Mouse (Mus musculus) midbrain, embryonic 12.5 days (tissue): ENCODE data around the gene Med13l. TPM values are rescaled to one million over a fixed set of nuclear protein-coding genes. Genes with fewer than 3 reads are reported as not detected.
A peak's percentile ranks its signal among the peaks of the same experiment; 100 is the strongest.

Experiments
- ATAC-seq: fragments of 200-750 bp; cut with Nextera tagmentation; 2 replicates; pipeline ENCODE4 v1.8.0; 2017; ENCODE audit warnings: low read depth, moderate TSS enrichment, moderate library complexity; ENCODE audit not compliant: low FRiP score
- H3K27ac ChIP-seq: fragments of 300-500 bp; sonication (generic); replicated peaks from 2 replicates; pipeline ENCODE4 v1.5.1; 2016; ENCODE audit warnings: mild to moderate bottlenecking
- H3K27me3 ChIP-seq: fragments of 300-500 bp; sonication (generic); 2 replicates; pipeline ENCODE4 v1.6.1; 2016; ENCODE audit warnings: mild to moderate bottlenecking
- H3K36me3 ChIP-seq: fragments of 300-500 bp; sonication (generic); 2 replicates; pipeline ENCODE4 v1.6.1; 2016
- H3K4me1 ChIP-seq: fragments of 300-500 bp; sonication (generic); 2 replicates; pipeline ENCODE4 v1.6.1; 2016
- H3K4me2 ChIP-seq: fragments of 300-500 bp; sonication (generic); replicated peaks from 2 replicates; pipeline ENCODE4 v1.6.1; 2016; ENCODE audit warnings: mild to moderate bottlenecking, moderate library complexity
- H3K4me3 ChIP-seq: fragments of 300-500 bp; sonication (generic); 2 replicates; pipeline ENCODE4 v1.5.1; 2016; ENCODE audit warnings: mild to moderate bottlenecking
- H3K9ac ChIP-seq: fragments of 300-500 bp; sonication (generic); replicated peaks from 2 replicates; pipeline ENCODE4 v1.6.1; 2016; ENCODE audit warnings: mild to moderate bottlenecking, moderate library complexity
- H3K9me3 ChIP-seq: fragments of 300-500 bp; sonication (generic); 2 replicates; pipeline ENCODE4 v1.6.1; 2016; ENCODE audit warnings: mild to moderate bottlenecking
- WGBS: fragments of 180-500 bp; shearing (Covaris S2); methylation state at CpG from one replicate; pipeline ENCODE4 v1.1.7; 2016; 5-methylcytosine and 5-hydroxymethylcytosine counted together
- polyA plus RNA-seq: library from polyadenylated mRNA; unstranded; fragments of >200 nt; fragmentation: Nextera tagmentation; extraction: Ambion mirVana; gene quantifications from 2 replicates; pipeline ENCODE4 v1.2.1, GENCODE M21; 2016

Med13l gene
- polyA plus RNA-seq, 1 experiment from 2014 or later = 14.7 TPM

GRCm38 (mm10) chr5:118654599-118654998 is 94.1 kb downstream of the Med13l start:
- no peaks in the 10 kb centered on the region for H3K36me3 ChIP-seq
- H3K27me3 ChIP-seq = peaks cover 5% of the 10 kb centered on the region; the same call in 1 of the 2 replicates
- H3K4me1 ChIP-seq = peaks cover 13% of the 10 kb centered on the region; the same call in 1 of the 2 replicates
- no peaks in the 10 kb centered on the region for H3K9me3 ChIP-seq
- H3K4me2 ChIP-seq = no peak overlapping the region
- ATAC-seq = no peak
- H3K9ac ChIP-seq = no peak overlapping the region
- H3K4me3 ChIP-seq = no peak overlapping the region
- 0 out of 2 replicates have a peak overlapping the region, but pooled peaks have one; percentile 30 for H3K27ac ChIP-seq
- WGBS = 67% methylated on average over 11 of the region's 11 CpGs

- 61% methylated on average over 2 of the region's 2 CpGs for WGBS
- Histone ChIP-seq H3K4me2 (no peak overlapping the region), H3K4me1 (peaks cover 17% of the 10 kb centered on the region; the same call in 1 of the 2 replicates), H3K27me3 (peaks cover 8% of the 10 kb centered on the region; the same call in 1 of the 2 replicates), H3K9me3 (no peaks in the 10 kb centered on the region), H3K27ac (no peak overlapping the region), H3K4me3 (no peak overlapping the region), H3K9ac (no peak overlapping the region), H3K36me3 (no peaks in the 10 kb centered on the region)
- no peak for ATAC-seq
Observed at GRCm38 (mm10) chr5:118655025-118655424, 94.5 kb downstream of the Med13l start.

GRCm38 (mm10) chr5:118655428-118655827 is 94.9 kb downstream of the Med13l start:
- H3K9me3 ChIP-seq = no peaks in the 10 kb centered on the region
- H3K4me3 ChIP-seq = no peak overlapping the region
- ATAC-seq = no peak
- no peak overlapping the region for H3K4me2 ChIP-seq
- 69% methylated on average over 7 of the region's 7 CpGs for WGBS
- peaks cover 17% of the 10 kb centered on the region; the same call in 1 of the 2 replicates for H3K4me1 ChIP-seq
- H3K27ac ChIP-seq = no peak overlapping the region
- no peak overlapping the region for H3K9ac ChIP-seq
- H3K36me3 ChIP-seq = no peaks in the 10 kb centered on the region
- H3K27me3 ChIP-seq = peaks cover 12% of the 10 kb centered on the region; the same call in 1 of the 2 replicates

- Histone ChIP-seq H3K4me1 (peaks cover 17% of the 10 kb centered on the region; the same call in 1 of the 2 replicates), H3K36me3 (no peaks in the 10 kb centered on the region), H3K9ac (no peak overlapping the region), H3K27me3 (peaks cover 18% of the 10 kb centered on the region), H3K4me3 (no peak overlapping the region), H3K4me2 (no peak overlapping the region), H3K27ac (no peak overlapping the region), H3K9me3 (no peaks in the 10 kb centered on the region)
- ATAC-seq = no peak
- WGBS = 90% methylated on average over 6 of the region's 6 CpGs
Observed at GRCm38 (mm10) chr5:118655966-118656365, 95.5 kb downstream of the Med13l start.

GRCm38 (mm10) chr5:118658256-118658837 is 97.9 kb downstream of the Med13l start:
- Histone ChIP-seq H3K4me1 (peaks cover 17% of the 10 kb centered on the region; the same call in 1 of the 2 replicates), H3K9me3 (no peaks in the 10 kb centered on the region), H3K9ac (no peak overlapping the region), H3K4me2 (no peak overlapping the region), H3K36me3 (no peaks in the 10 kb centered on the region), H3K27ac (no peak overlapping the region), H3K27me3 (peaks cover 19% of the 10 kb centered on the region), H3K4me3 (no peak overlapping the region)
- ATAC-seq = no peak
- WGBS = 93% methylated on average over 7 of the region's 7 CpGs

GRCm38 (mm10) chr5:118659713-118660112 is 99.2 kb downstream of the Med13l start:
- ATAC-seq = no peak
- Histone ChIP-seq H3K9ac (no peak overlapping the region), H3K4me3 (no peak overlapping the region), H3K4me2 (no peak overlapping the region), H3K27ac (no peak overlapping the region), H3K27me3 (peaks cover 28% of the 10 kb centered on the region), H3K9me3 (no peaks in the 10 kb centered on the region), H3K36me3 (no peaks in the 10 kb centered on the region), H3K4me1 (peaks cover 13% of the 10 kb centered on the region; the same call in 1 of the 2 replicates)
- WGBS = 78% methylated on average over 2 of the region's 2 CpGs

GRCm38 (mm10) chr5:118661751-118662150 is 101.3 kb downstream of the Med13l start:
- no peak for ATAC-seq
- Histone ChIP-seq H3K4me3 (no peak overlapping the region), H3K27ac (no peak overlapping the region), H3K9me3 (no peaks in the 10 kb centered on the region), H3K27me3 (peaks cover 30% of the 10 kb centered on the region), H3K9ac (no peak overlapping the region), H3K36me3 (no peaks in the 10 kb centered on the region), H3K4me2 (no peak overlapping the region), H3K4me1 (peaks cover 28% of the 10 kb centered on the region)
- WGBS = 76% methylated on average over 5 of the region's 5 CpGs

GRCm38 (mm10) chr5:118663999-118664398 is 103.5 kb downstream of the Med13l start:
- Histone ChIP-seq H3K36me3 (no peaks in the 10 kb centered on the region), H3K27ac (no peak overlapping the region), H3K4me1 (peaks cover 42% of the 10 kb centered on the region), H3K27me3 (peaks cover 30% of the 10 kb centered on the region), H3K9ac (no peak overlapping the region), H3K9me3 (no peaks in the 10 kb centered on the region), H3K4me2 (no peak overlapping the region), H3K4me3 (no peak overlapping the region)
- no peak for ATAC-seq
- WGBS = 90% methylated on average over 6 of the region's 6 CpGs

- no peaks in the 10 kb centered on the region for H3K36me3 ChIP-seq
- no peak overlapping the region for H3K4me3 ChIP-seq
- H3K27ac ChIP-seq = no peak overlapping the region
- no peaks in the 10 kb centered on the region for H3K9me3 ChIP-seq
- H3K27me3 ChIP-seq = peaks cover 27% of the 10 kb centered on the region
- no peak overlapping the region for H3K9ac ChIP-seq
- no peak overlapping the region for H3K4me2 ChIP-seq
- no peak for ATAC-seq
- H3K4me1 ChIP-seq = peaks cover 46% of the 10 kb centered on the region
- 82% methylated on average over 8 of the region's 8 CpGs for WGBS
Observed at GRCm38 (mm10) chr5:118665023-118665422, 104.5 kb downstream of the Med13l start.

GRCm38 (mm10) chr5:118666437-118667207 is 106.1 kb downstream of the Med13l start:
- Histone ChIP-seq H3K36me3 (no peaks in the 10 kb centered on the region), H3K4me2 (peak overlapping the region; percentile 50), H3K9me3 (no peaks in the 10 kb centered on the region), H3K4me1 (peaks cover 60% of the 10 kb centered on the region), H3K27me3 (peaks cover 15% of the 10 kb centered on the region), H3K4me3 (peak overlapping the region; percentile 24), H3K9ac (no peak overlapping the region; the same call in 1 of the 2 replicates), H3K27ac (peak overlapping the region; percentile 86)
- WGBS = 24% methylated on average over 25 of the region's 25 CpGs
- ATAC-seq = peak; percentile 82

- H3K27ac ChIP-seq = peak overlapping the region; percentile 43; the same call in 1 of the 2 replicates
- WGBS = 10% methylated on average over 7 of the region's 7 CpGs
Observed at GRCm38 (mm10) chr5:118667863-118668262, 107.4 kb downstream of the Med13l start.

GRCm38 (mm10) chr5:118668931-118669330 is 108.5 kb downstream of the Med13l start:
- H3K36me3 ChIP-seq = no peaks in the 10 kb centered on the region
- H3K4me1 ChIP-seq = peaks cover 83% of the 10 kb centered on the region
- no peaks in the 10 kb centered on the region for H3K9me3 ChIP-seq
- no peak overlapping the region for H3K9ac ChIP-seq
- WGBS = 26% methylated on average over 2 of the region's 2 CpGs
- H3K27me3 ChIP-seq = peaks cover 10% of the 10 kb centered on the region
- ATAC-seq = no peak
- H3K27ac ChIP-seq = no peak overlapping the region
- no peak overlapping the region for H3K4me2 ChIP-seq
- H3K4me3 ChIP-seq = no peak overlapping the region

More at GRCm38 (mm10) chr5:118667863-118668262, 107.4 kb downstream of the Med13l start:
- Histone ChIP-seq H3K36me3 (no peaks in the 10 kb centered on the region), H3K9ac (no peak overlapping the region), H3K4me3 (no peak overlapping the region), H3K9me3 (no peaks in the 10 kb centered on the region), H3K27me3 (peaks cover 15% of the 10 kb centered on the region), H3K4me1 (peaks cover 72% of the 10 kb centered on the region), H3K4me2 (peak overlapping the region; percentile 7)
- no peak for ATAC-seq
